Mouse (Mus musculus) cerebellum, adult 11 months (tissue): ENCODE measurements around the gene Nubp2.

Experiments
- DNase-seq: peaks from one replicate; pipeline ENCODE4 v3.0.0; 2022

The Nubp2 gene

GRCm38 (mm10) chr17:24894061-24894994 lies 8.2 kb upstream of the Nubp2 start:
- no peak for DNase-seq

GRCm38 (mm10) chr17:24893276-24893675 lies 7.1 kb upstream of the Nubp2 start:
- DNase-seq, result no peak

GRCm38 (mm10) chr17:24892785-24893184 lies 6.6 kb upstream of the Nubp2 start:
- no peak for DNase-seq

DNA sequence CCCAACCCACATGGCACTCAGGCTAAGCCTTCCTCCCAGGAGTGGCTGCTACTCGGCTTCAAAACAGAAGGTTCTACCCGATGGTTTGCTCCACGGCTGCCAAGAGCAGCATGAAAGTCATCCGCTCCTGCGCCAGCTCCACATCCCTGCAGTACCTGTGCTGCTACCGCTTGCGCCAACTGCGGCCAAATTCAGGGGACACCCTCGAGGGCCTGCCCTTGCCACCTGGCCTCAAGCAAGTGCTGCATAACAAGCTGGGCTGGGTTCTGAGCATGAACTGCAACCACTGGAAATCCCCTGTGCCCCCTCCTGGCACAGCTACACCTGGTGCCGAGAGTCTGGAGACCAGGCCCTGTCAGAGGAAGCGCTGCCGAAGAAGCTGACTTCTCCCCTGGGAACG lies 5.2 kb upstream of the Nubp2 start:
- DNase-seq, result peak; percentile 69

GRCm38 (mm10) chr17:24890151-24891092 lies 4.3 kb upstream of the Nubp2 start:
- no peak for DNase-seq

DNA sequence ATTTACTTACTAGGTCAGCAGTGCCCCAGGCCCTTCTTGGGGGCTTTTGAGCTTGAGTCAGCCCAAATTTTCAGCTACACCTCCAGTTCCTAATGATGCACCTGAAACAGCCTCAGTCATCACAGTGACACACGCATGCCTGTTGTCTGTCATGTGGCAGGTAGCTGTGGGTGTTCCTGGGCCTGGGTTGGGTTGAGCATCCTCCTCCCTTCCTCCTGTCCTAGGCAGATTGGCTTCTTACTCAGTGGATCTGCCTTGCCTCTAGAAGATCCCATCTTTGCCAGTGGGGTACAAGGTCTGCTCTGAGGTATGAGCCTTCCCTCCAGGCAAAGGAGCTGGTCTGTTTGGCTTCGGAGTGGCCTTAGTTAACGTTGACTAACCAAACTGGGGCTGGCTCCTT lies 2.7 kb upstream of the Nubp2 start:
- DNase-seq, result no peak

- no peak for DNase-seq
Measured at GRCm38 (mm10) chr17:24887291-24888080, 1.3 kb upstream of the Nubp2 start.

DNA sequence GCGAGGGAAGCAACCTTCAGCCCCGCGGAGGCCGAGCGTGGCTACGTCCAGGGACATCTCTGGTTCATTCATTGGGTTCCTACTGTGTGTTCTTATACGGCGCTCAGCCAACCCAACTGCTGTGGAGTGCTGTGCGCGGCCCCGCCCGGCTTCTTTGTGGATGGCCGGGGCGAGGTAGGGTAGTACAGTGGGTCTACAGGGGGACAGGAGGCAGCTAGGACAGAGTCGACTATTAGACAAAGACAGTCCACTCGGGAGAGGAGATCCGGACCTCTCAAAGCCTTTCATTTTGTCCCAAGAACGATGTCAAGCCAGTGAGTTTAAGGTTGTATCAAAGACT lies 753 bp upstream of the Nubp2 start:
- no peak for DNase-seq

GRCm38 (mm10) chr17:24885356-24886133 lies 604 bp downstream of the Nubp2 start:
- no peak for DNase-seq

GRCm38 (mm10) chr17:24884391-24884790 lies 1.8 kb downstream of the Nubp2 start:
- no peak for DNase-seq

DNA sequence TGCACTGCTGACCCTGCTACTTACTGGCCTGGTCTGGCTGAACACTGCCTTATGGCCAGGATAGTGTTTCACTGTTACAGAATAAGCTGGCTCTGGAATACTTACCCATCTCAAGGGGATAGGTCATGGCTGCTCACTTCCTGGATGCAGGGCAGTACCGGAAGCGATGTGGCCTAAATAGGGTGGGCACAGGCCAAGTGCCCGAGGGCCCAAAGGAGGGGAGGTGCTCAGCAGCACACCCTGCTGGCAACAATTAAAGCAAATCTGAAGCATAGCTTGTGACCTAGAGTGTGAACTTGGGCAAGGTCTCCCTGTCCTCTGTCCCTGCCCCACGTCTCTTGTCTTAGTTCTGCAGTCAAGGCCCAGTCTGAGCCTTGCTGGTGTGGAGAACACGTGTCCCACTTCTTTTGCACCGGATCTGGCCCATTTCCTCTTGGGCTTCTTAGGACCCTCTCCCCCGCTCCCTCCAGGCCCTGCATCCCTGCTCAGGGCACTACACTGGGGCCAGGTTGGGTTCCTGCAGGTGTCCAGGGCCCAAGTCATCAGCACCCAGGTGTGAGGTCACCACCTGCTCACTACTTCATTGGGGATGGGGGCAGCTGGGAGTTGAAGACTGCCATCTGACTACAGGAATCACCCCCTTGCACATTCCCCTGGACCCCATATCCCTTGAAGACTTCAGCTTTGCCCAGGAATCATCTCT lies 4.3 kb downstream of the Nubp2 start:
- no peak for DNase-seq

DNA sequence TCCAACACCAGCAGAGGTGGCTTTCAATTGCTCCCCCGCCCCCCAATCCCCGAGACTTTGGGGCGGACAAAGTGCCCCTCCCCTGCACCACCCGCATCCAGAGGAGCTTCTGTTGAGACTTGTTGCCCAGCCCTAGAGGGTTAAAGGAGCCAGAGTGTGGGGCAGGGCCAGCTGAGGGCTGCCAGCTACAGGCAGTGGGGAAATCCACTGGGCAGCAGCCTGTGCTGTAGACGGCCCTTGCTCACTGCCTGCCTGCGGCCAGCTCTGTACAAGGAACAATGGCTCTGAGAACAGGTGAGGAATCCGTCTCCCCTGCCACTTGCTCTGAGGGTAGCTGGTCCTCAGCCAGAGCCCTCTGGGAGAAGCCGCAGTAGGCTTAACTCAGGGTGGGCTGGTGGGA lies 7.6 kb downstream of the Nubp2 start:
- no peak for DNase-seq

- DNase-seq, result no peak
Measured at GRCm38 (mm10) chr17:24878117-24878397, 8.1 kb downstream of the Nubp2 start.

- DNase-seq, result no peak
Measured at GRCm38 (mm10) chr17:24877336-24878116, 8.6 kb downstream of the Nubp2 start.

GRCm38 (mm10) chr17:24874989-24875388 lies 11.2 kb downstream of the Nubp2 start:
- no peak for DNase-seq

DNA sequence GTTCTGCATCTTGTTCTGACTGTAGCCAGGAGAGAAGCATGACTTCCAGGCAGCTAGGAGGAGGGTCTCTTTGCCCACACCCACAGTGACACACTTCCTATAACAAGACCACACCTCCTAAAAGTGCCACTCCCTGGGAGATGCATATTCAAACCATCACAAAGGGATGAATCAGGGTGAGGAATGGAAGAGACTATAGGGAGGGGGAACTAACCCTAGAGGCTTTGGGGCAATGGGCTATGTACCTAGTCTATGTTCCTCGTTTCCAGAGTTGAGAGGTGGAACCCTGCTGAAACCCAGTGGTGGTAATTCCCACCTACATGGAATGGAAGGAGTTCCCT lies 11.8 kb downstream of the Nubp2 start:
- no peak for DNase-seq

GRCm38 (mm10) chr17:24873695-24874404 lies 12.3 kb downstream of the Nubp2 start:
- DNase-seq, result no peak

DNA sequence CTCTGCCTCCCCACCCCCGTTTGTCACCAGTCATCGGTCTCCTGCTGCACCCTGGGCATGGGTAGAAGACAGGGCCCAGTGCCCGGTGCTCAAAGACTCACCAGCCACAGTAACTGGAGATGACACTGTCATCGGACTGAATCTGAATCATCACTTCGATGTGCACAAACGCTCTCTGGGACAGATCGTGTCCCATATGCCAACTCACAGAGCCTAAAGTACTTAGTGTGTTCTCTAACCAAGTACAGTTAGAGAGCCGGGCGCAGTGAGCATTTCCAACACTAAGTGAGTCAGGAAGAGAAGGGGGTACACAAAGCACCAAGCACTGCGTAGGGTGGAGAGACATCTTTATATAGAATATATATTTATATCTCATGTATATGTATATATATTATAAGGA lies 18.2 kb downstream of the Nubp2 start:
- DNase-seq, result no peak

DNA sequence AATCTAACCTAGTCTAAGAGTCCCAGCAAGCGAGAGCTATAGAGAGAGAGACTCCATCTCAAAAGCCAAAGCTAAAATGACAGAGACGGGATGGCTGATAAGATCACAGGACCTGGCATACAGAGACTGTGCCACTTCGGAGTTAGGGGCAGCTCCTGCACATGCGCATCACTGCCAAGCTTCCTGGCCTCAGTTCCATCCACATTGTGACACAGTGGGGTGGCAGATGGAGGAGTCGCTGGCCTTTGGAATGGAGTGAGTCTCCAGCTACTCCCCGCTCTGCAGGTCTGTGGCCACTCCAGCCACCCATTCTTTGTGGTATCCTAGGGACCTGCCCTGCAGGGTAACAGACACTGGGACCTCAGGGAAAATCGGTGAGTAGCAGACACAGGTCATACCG lies 20.4 kb downstream of the Nubp2 start, which contains the start of gene Igfals:
Gene Igfals (plus strand): TSS at position 222 of the 400 bp plus-strand sequence.
- peak; percentile 84 for DNase-seq

DNA sequence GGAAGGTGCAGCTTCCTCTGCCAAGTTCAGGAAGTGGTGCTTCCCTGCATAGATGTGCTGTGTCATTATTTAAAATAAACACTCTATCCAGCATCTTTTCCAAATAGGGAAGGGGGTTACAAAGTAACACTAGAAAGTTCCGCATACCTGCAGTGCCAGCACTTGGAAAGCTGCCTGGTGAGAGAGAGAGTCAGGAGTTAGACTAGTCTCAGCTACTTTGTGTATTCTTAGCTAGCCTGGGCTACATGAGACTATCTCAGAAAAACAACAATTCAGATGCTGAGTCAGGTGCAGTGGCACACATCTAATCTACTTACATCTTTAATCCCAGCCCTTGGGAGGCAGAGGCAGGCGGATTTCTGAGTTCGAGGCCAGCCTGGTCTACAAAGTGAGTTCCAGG lies 24.4 kb downstream of the Nubp2 start:
- no peak for DNase-seq
